Mouse (Mus musculus): ENCODE data around the gene Nfib.

DNA sequence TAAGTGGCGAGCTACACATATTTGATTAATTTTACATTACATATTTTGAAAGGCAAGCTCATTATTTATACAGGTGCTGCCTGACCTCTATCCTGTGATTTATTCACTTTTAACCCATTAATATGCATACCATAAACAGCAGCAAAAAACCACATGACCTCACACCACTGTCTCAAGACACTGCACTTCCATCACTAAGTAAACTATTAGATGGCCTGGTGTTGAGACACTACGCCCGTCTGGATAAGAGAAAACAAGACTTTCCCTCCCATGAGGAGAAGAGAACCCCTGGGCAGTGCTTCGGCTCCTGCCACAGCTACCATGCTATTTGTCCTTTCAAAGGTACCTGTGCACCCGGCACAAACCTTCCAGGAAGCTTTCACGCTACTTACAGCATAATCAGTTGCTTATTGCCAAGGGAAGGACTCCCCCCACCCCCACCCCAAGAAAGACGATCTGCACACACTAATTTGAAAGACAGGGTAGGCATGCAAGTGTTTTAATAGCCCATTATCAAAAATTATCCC is 242.3 kb downstream of the Nfib start:
- TF ChIP-seq CTCF (IDR thresholded peaks at IDR 0.05; ENCODE audit: low read depth, low read length) (no peak), GATA1 (IDR thresholded peaks at IDR 0.05; ENCODE audit: borderline replicate concordance, low read length) (no peak), TAL1 (conservative IDR thresholded peaks at IDR 0.05; ENCODE audit: low read depth, low read length) (no peak), GATA2 (IDR thresholded peaks at IDR 0.05; ENCODE audit: borderline replicate concordance, low read depth, low read length) (no peak)

All from G1E (cell line).